Mouse (Mus musculus) stomach, embryonic 16.5 days (tissue): ENCODE measurements around the gene Gabbr2. TPM values are rescaled to one million over a fixed set of nuclear protein-coding genes. Genes with fewer than 3 reads are reported as not detected.
A peak's percentile ranks its signal among the peaks of the same experiment; 100 is the strongest.

Experiments
- ATAC-seq: fragments of 200-750 bp; cut with Nextera tagmentation; 2 replicates; pipeline ENCODE4 v1.8.0; 2017; ENCODE audit warnings: moderate number of reproducible peaks, moderate TSS enrichment; ENCODE audit not compliant: insufficient read depth, low FRiP score
- H3K27ac ChIP-seq: fragments of 300-500 bp; sonication (generic); 2 replicates; pipeline ENCODE4 v1.5.1; 2014; ENCODE audit warnings: low read length
- H3K27me3 ChIP-seq: fragments of 300-500 bp; sonication (generic); 2 replicates; pipeline ENCODE4 v1.6.1; 2014; ENCODE audit warnings: low read length, control low read depth, mixed read lengths; ENCODE audit not compliant: control insufficient read depth, insufficient read depth
- H3K36me3 ChIP-seq: fragments of 300-500 bp; sonication (generic); 2 replicates; pipeline ENCODE4 v1.6.1; 2014; ENCODE audit warnings: low read length; ENCODE audit not compliant: control insufficient read depth, insufficient read depth
- H3K4me1 ChIP-seq: fragments of 300-500 bp; sonication (generic); 2 replicates; pipeline ENCODE4 v1.6.1; 2014; ENCODE audit warnings: low read length, control low read depth, mixed read lengths; ENCODE audit not compliant: control insufficient read depth, insufficient read depth
- H3K4me2 ChIP-seq: fragments of 300-500 bp; sonication (generic); 2 replicates; pipeline ENCODE4 v1.6.1; 2014; ENCODE audit warnings: low read depth, low read length, mixed read lengths
- H3K4me3 ChIP-seq: fragments of 300-500 bp; sonication (generic); replicated peaks from 2 replicates; pipeline ENCODE4 v1.5.1; 2014; ENCODE audit warnings: mild to moderate bottlenecking, low read length
- H3K9ac ChIP-seq: fragments of 300-500 bp; sonication (generic); 2 replicates; pipeline ENCODE4 v1.6.1; 2014; ENCODE audit warnings: low read length
- H3K9me3 ChIP-seq: fragments of 300-500 bp; sonication (generic); replicated peaks from 2 replicates; pipeline ENCODE4 v1.6.1; 2016; ENCODE audit warnings: low read length, control low read depth; ENCODE audit not compliant: control insufficient read depth
- WGBS: fragments of 180-500 bp; shearing (Covaris S2); extraction: QIAGEN DNeasy Blood & Tissue Kit; methylation state at CpG from one replicate; pipeline ENCODE4 v1.1.7; 2014; 5-methylcytosine and 5-hydroxymethylcytosine counted together
- polyA plus RNA-seq: library from polyadenylated mRNA; unstranded; fragments of >200 nt; fragmentation: Nextera tagmentation; extraction: Ambion mirVana; gene quantifications from 2 replicates; pipeline ENCODE4 v1.2.1, GENCODE M21; 2015

Gabbr2 gene
- polyA plus RNA-seq, 1 experiment from 2014 or later = 0.10 TPM

DNA sequence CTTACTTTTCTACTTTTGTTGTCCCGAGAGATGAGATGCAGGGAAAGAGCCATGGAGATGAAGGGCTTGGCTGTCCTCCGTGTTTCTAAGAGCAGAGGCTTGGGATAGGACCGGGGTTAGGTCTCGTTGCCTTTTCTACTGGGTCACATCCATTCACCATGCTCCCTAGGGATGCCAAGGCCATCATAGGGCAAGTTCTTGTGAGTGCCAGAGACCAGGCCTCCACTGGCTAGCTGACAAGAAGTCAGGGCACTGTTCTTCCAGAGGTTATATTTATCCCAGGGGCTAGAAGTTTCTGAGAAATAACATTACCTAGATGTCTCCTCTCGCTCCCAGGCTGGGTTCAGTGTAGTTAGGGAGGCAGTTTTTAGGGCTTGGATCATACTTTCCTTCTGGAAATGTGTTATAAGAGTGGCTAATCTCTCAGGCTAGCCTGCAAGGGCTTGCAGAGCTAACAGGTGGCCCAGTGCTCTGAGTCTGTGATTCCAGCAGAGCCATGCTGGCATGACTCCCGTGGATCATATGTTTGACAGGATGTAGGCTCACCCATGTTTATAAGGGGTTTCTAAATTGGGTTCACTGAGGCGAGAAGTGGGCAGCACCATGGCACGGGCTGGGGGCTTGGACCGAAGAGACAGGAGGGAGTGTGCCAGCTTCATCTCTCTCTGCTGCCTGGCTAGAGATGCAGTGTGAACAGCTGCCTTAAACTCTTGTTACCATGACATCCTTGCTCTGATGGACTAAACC, 199.2 kb downstream of the Gabbr2 start:
- no peaks in the 10 kb centered on the region for H3K9me3 ChIP-seq
- H3K4me1 ChIP-seq = 0 out of 2 replicates have a peak, but pooled peaks cover 4% of the 10 kb centered on the region
- WGBS = 86% methylated on average over 9 of the region's 9 CpGs
- no peaks in the 10 kb centered on the region for H3K36me3 ChIP-seq
- no peak for ATAC-seq
- no peak overlapping the region for H3K27ac ChIP-seq
- H3K4me2 ChIP-seq = no peak overlapping the region
- H3K4me3 ChIP-seq = no peak overlapping the region
- H3K27me3 ChIP-seq = no peaks in the 10 kb centered on the region
- H3K9ac ChIP-seq = no peak overlapping the region

DNA sequence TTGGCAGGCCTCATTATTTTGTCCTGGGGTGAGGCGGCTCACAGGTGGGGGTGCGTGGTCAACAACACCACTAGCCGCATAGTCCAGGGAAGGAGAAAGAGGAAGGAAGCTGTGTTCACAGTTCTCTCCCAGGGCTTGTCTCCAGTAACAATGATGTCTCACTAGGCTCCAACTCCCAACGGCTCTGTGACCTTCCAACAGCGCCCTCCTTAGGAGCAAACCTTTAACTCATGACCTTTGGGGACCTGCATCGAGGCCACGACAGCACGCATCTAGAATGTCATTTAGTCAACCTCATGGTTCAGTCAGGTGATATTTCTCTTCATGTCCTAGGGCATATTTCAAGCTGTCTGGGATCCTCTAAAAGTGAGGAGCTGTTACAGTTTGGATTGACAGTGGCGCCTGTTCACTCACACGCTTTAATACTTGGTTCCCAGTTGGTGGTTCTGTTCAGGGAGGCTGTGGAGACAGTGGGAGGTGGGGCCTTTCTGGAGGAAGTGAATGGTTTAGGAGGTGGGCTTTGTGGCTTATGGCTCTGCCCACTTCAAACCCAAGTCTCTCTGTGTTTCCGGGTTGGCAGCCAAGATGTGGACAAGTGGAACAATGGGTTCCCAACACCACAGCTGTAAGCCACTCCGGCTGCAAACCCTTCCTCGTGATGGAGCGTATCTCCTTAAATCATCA, 200.3 kb downstream of the Gabbr2 start:
- Histone ChIP-seq H3K36me3 (no peaks in the 10 kb centered on the region), H3K4me3 (no peak overlapping the region), H3K4me2 (no peak overlapping the region), H3K9ac (no peak overlapping the region), H3K27ac (no peak overlapping the region), H3K27me3 (no peaks in the 10 kb centered on the region), H3K9me3 (no peaks in the 10 kb centered on the region), H3K4me1 (0 out of 2 replicates have a peak, but pooled peaks cover 4% of the 10 kb centered on the region)
- ATAC-seq = no peak
- 66% methylated on average over 14 of the region's 14 CpGs for WGBS

DNA sequence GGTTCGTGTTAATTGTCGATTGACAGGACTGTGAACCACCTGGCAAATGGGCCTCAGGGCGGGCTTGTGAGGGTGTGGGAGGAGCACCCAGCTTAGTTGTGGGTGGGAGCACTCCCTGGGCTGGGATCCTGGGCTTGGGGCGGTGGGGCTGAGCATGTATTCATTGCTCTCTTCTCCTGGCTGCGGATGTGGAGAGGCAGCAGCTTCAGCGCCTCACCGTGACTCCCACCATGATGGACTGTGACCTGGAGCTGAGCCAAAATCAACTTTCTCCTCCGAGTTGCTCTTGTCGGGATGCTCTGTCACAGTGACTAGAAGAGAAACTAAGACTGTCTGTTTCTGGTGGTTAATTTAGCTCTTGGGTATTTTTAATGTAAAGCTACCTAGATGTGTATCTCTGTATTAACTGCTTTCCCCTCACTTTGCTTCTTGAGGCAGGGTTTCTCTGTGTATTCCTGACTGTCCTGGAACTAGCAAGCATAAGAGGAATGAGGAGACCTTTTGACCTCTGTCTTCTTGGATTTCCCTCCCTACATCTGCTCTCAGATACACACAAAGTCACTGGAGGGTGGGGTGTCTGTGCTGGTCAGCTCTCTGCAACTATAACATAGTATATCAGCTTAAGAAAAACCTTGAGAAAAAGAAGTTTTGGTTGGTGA, 200.9 kb downstream of the Gabbr2 start:
- no peak for ATAC-seq
- H3K27ac ChIP-seq = no peak overlapping the region

DNA sequence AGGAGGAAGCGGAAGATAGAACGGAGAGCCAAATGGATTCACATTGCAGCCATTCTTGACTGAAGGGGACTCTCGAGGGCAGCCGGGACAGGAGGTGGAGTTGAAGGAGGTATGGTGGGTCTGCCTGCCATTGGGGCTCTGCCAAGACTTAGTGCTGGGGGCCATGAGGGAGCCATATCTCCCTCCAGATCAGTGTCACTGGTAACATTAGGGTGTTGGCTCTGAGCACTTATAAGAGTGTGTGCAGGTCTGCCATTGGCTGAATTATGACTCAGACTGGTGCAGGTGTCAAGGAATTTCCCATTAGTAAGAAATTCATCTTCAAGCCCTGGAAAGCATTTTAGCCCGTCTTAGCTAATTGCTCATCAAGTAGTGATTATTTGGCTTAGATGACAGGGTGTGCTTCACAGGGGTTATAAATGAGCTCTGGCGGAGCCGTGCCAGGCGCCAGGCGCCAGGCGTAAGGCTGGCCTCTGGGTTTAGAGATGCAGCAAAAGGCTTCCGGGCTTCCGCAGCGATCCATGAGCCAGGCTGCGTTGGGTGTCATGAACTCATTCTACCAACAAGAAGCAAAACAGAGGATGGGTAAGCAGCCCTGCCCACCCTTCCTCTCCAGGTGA, 207.1 kb downstream of the Gabbr2 start:
- Histone ChIP-seq H3K9me3 (no peaks in the 10 kb centered on the region), H3K4me3 (no peak overlapping the region), H3K4me2 (no peak overlapping the region), H3K4me1 (no peaks in the 10 kb centered on the region), H3K36me3 (no peaks in the 10 kb centered on the region), H3K9ac (no peak overlapping the region), H3K27ac (no peak overlapping the region), H3K27me3 (no peaks in the 10 kb centered on the region)
- 52% methylated on average over 14 of the region's 14 CpGs for WGBS
- ATAC-seq = no peak

More for the DNA sequence above, 200.9 kb downstream of the Gabbr2 start:
- H3K4me3 ChIP-seq = no peak overlapping the region
- 0 out of 2 replicates have a peak, but pooled peaks cover 4% of the 10 kb centered on the region for H3K4me1 ChIP-seq
- no peaks in the 10 kb centered on the region for H3K27me3 ChIP-seq
- H3K9ac ChIP-seq = no peak overlapping the region
- H3K4me2 ChIP-seq = no peak overlapping the region
- no peaks in the 10 kb centered on the region for H3K36me3 ChIP-seq
- WGBS = 29% methylated on average over 9 of the region's 9 CpGs
- H3K9me3 ChIP-seq = no peaks in the 10 kb centered on the region

DNA sequence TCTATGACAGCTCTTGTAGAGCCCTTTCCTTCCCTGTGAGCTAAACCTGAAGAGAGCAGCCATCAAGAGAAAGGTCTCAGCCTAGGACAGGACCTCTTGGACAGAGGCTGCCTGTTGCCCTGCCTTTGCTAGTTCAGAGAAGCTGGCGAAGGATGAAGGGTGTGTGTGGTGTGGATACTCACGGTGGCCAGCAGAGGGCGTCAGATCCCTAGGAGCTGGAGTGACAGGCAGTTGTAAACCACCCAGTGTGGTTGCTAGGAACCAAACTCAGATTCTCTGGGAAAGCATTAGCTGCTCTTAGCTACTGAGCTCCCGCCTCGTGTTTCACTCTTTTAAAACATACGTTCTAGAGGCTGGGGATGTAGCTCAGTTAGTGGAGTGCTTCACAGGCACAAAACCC, 210.6 kb downstream of the Gabbr2 start:
- no peaks in the 10 kb centered on the region for H3K36me3 ChIP-seq
- WGBS = 65% methylated on average over 6 of the region's 6 CpGs
- no peak overlapping the region for H3K4me2 ChIP-seq

DNA sequence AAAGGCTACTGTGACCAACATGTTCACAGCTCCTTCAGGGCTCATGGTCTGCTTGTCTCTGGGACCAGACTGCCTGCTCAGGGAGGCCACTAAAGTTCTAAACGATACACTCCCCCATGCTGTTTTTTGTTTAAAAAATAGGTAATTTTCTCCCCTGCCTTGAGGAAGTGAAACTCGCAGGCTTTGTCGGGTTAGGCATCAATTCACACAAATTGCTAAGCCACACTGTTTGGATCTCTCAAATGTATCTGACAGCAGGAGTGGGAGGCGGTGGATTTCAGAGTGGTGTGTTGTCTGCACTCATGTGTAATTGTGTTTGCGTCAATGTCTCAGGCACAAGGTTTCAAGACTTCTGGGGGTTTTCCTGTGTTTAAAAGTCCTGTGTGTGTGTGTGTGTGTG, 215.7 kb downstream of the Gabbr2 start:
- ATAC-seq = no peak
- H3K27me3 ChIP-seq = no peaks in the 10 kb centered on the region
- no peak overlapping the region for H3K27ac ChIP-seq
- H3K9me3 ChIP-seq = no peaks in the 10 kb centered on the region
- 71% methylated on average over 5 of the region's 5 CpGs for WGBS
- H3K4me3 ChIP-seq = no peak overlapping the region
- H3K9ac ChIP-seq = no peak overlapping the region
- H3K4me1 ChIP-seq = no peaks in the 10 kb centered on the region
- no peaks in the 10 kb centered on the region for H3K36me3 ChIP-seq
- H3K4me2 ChIP-seq = no peak overlapping the region

More for the DNA sequence above, 210.6 kb downstream of the Gabbr2 start:
- Histone ChIP-seq H3K27me3 (no peaks in the 10 kb centered on the region), H3K27ac (no peak overlapping the region), H3K9me3 (no peaks in the 10 kb centered on the region), H3K4me1 (no peaks in the 10 kb centered on the region), H3K9ac (no peak overlapping the region), H3K4me3 (no peak overlapping the region)
- no peak for ATAC-seq

DNA sequence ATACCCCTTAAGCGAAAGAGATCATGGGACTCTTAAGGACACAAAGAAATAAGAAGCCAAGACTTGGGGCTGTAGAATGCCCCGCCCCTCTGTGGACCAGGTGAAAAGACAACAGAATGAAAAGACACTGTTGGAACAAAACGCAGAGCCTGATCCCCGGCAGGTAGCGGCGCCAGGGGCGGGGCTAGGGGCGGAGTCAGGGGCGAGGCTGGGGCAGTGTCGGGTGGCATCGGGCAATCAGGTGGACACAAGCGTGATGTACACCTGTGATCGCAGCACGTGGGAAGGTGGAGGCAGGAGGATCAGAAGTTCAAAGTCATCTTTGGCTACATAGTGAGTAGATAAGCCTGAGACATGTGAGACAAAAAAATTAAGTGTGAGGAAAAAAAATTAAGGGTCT, 217.0 kb downstream of the Gabbr2 start:
- H3K27me3 ChIP-seq = no peaks in the 10 kb centered on the region
- no peak overlapping the region for H3K27ac ChIP-seq
- 18% methylated on average over 14 of the region's 14 CpGs for WGBS
- no peak overlapping the region for H3K4me2 ChIP-seq
- no peaks in the 10 kb centered on the region for H3K9me3 ChIP-seq
- no peak overlapping the region for H3K9ac ChIP-seq
- H3K4me1 ChIP-seq = no peaks in the 10 kb centered on the region
- H3K4me3 ChIP-seq = no peak overlapping the region
- H3K36me3 ChIP-seq = no peaks in the 10 kb centered on the region
- peak; percentile 40; the same call in 1 of the 2 replicates for ATAC-seq

DNA sequence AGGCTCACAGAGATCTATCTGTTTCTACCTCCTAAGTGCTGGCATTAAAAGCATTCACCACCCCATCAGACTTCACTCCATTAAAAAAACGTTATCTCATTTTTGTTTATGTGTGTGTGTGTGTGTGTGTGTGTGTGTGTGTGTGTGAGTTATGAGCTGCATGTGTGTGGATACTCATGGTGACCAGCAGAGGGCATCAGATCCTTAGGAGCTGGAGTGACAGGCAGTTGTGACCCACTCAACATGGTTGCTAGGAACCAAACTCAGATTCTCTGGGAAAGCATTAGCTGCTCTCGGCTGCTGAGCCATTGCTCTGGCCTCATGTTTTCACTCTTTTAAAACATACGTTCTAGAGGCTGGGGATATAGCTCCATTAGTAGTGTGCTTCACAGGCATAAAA, 218.4 kb downstream of the Gabbr2 start:
- WGBS = 84% methylated on average over 3 of the region's 3 CpGs
- H3K27me3 ChIP-seq = no peaks in the 10 kb centered on the region
- H3K36me3 ChIP-seq = no peaks in the 10 kb centered on the region
- H3K4me2 ChIP-seq = no peak overlapping the region
- H3K4me3 ChIP-seq = no peak overlapping the region
- no peaks in the 10 kb centered on the region for H3K4me1 ChIP-seq
- no peak for ATAC-seq
- no peaks in the 10 kb centered on the region for H3K9me3 ChIP-seq
- no peak overlapping the region for H3K27ac ChIP-seq
- H3K9ac ChIP-seq = no peak overlapping the region

DNA sequence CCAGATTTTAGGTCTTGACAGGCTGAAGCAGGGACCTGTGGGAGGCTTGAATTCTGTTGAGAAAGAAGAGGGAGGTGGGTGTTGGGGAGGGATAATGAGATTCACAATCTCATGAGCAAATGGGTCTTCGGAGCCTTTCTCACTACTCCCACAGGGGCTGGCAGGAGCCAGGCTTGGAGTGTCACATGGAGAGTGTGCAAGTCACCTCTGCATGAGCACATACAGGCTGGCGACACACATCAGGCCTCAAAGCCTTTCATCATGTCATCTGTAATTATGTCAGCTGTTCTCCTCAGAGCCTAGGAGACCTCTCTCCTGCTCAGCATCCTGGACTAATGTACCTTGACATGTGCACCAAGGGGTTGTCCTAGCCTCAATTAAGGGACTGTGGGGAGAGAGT, 219.1 kb downstream of the Gabbr2 start:
- H3K4me1 ChIP-seq = no peaks in the 10 kb centered on the region
- H3K4me2 ChIP-seq = no peak overlapping the region
- H3K9ac ChIP-seq = no peak overlapping the region
- WGBS = 71% methylated on average over 2 of the region's 2 CpGs
- H3K36me3 ChIP-seq = no peaks in the 10 kb centered on the region
- no peak for ATAC-seq
- no peaks in the 10 kb centered on the region for H3K9me3 ChIP-seq
- H3K4me3 ChIP-seq = no peak overlapping the region
- H3K27me3 ChIP-seq = no peaks in the 10 kb centered on the region
- H3K27ac ChIP-seq = no peak overlapping the region
